Comparison of ENCODE assay signal across 8 mouse cellular contexts in the genomic region with DNA sequence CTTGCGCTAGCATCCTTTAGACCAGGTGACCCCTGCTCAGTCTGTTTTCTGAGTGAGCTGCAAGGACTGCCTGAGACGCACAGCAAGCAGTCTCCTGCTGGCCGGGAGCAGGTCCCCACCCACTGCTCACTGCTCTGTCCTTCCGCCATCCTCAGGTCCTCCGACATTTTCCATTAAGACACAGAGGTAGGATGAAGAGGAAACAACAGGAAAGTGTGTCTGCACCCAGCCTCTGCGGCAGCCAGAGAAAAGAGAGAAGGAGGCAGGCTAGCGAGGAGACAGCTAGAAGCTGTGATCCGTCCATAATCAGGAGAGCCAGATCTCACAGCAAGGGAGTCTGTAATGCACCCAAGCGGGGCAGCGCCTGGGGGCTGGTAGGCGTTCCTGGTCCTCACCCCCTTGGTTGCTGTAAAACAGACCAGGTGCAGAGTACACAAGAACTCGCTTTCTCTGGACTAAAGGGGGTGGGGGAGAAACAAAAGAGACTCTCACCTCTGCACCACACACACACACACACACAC. TPM values are rescaled to one million over a fixed set of nuclear protein-coding genes. Genes with fewer than 3 reads are reported as not detected.
DNase-seq lines count a peak whose midpoint lies in the region; ATAC-seq and TF ChIP-seq lines count a peak whose summit lies in the region.

No protein-coding gene starts in this region.

- H3ac ChIP-seq in C2C12 (ENCODE audit: control insufficient read depth, insufficient read length, low read depth) = peak overlapping the region; percentile 35

- H3K9ac ChIP-seq in embryonic facial prominence, embryonic 13.5 days = peak overlapping the region; percentile 72
- H3K9ac ChIP-seq in hindbrain, embryonic 14.5 days = peak overlapping the region; percentile 91
- no peak overlapping the region for H3K9ac ChIP-seq in limb, embryonic 15.5 days

- H3K27me3 ChIP-seq in C2C12 (ENCODE audit: control insufficient read depth, insufficient read depth, insufficient read length) = peaks cover 7% of the 10 kb centered on the region
- peaks cover 43% of the 10 kb centered on the region for H3K27me3 ChIP-seq in embryonic facial prominence, embryonic 13.5 days
- no peaks in the 10 kb centered on the region for H3K27me3 ChIP-seq in hindbrain, embryonic 14.5 days (ENCODE audit: control insufficient read depth, insufficient read depth, low read length)
- H3K27me3 ChIP-seq in limb, embryonic 15.5 days = peaks cover 26% of the 10 kb centered on the region

- TF ChIP-seq CTCF in C2C12 (IDR thresholded peaks at IDR 0.05; ENCODE audit: control insufficient read depth, insufficient read depth, insufficient read length) = no peak

- H3K27ac ChIP-seq in embryonic facial prominence, embryonic 13.5 days = no peak overlapping the region
- H3K27ac ChIP-seq in hindbrain, embryonic 14.5 days = peak overlapping the region; percentile 73
- no peak overlapping the region for H3K27ac ChIP-seq in limb, embryonic 15.5 days

- peaks cover 11% of the 10 kb centered on the region for H3K4me1 ChIP-seq in embryonic facial prominence, embryonic 13.5 days
- H3K4me1 ChIP-seq in hindbrain, embryonic 14.5 days (replicated peaks; ENCODE audit: control insufficient read depth, insufficient read depth, low read length) = peaks cover 10% of the 10 kb centered on the region; the same call in 1 of the 2 replicates
- peaks cover 16% of the 10 kb centered on the region for H3K4me1 ChIP-seq in limb, embryonic 15.5 days

- H3K9me3 ChIP-seq in embryonic facial prominence, embryonic 13.5 days = no peaks in the 10 kb centered on the region
- H3K9me3 ChIP-seq in hindbrain, embryonic 14.5 days (ENCODE audit: control insufficient read depth, low read length) = no peaks in the 10 kb centered on the region
- no peaks in the 10 kb centered on the region for H3K9me3 ChIP-seq in limb, embryonic 15.5 days

- DNase-seq in ES-CJ7 (ENCODE audit: low read depth, low spot score) = peak; percentile 17
- peak; percentile 39 for DNase-seq in hindbrain, embryonic 14.5 days (ENCODE audit: low spot score)
- peak; percentile 23 for DNase-seq in right cerebral cortex, postnatal 14 days
- no peak for DNase-seq in urinary bladder, postnatal 25 days (ENCODE audit: low spot score)
- DNase-seq in spleen, adult 12 weeks (ENCODE audit: low spot score) = no peak

- H3K36me3 ChIP-seq in C2C12 (ENCODE audit: control insufficient read depth, insufficient read depth) = no peaks in the 10 kb centered on the region
- H3K36me3 ChIP-seq in embryonic facial prominence, embryonic 13.5 days = no peaks in the 10 kb centered on the region
- 0 out of 2 replicates have a peak, but pooled peaks cover 3% of the 10 kb centered on the region for H3K36me3 ChIP-seq in hindbrain, embryonic 14.5 days (replicated peaks; ENCODE audit: control insufficient read depth, insufficient read depth)
- no peaks in the 10 kb centered on the region for H3K36me3 ChIP-seq in limb, embryonic 15.5 days

- H3K4me3 ChIP-seq in C2C12 (ENCODE audit: insufficient read depth, poor library complexity, severe bottlenecking) = peak overlapping the region; percentile 67
- peak overlapping the region; percentile 63 for H3K4me3 ChIP-seq in embryonic facial prominence, embryonic 13.5 days
- H3K4me3 ChIP-seq in hindbrain, embryonic 14.5 days (replicated peaks; ENCODE audit: low read length) = peak overlapping the region; percentile 86
- peak overlapping the region; percentile 53 for H3K4me3 ChIP-seq in limb, embryonic 15.5 days

- WGBS in embryonic facial prominence, embryonic 13.5 days = under 1% methylated on average over 12 of the region's 12 CpGs
- WGBS in hindbrain, embryonic 14.5 days = 2% methylated on average over 12 of the region's 12 CpGs
- WGBS in limb, embryonic 15.5 days = 3% methylated on average over 12 of the region's 12 CpGs

- peak overlapping the region; percentile 96 for H3K4me2 ChIP-seq in embryonic facial prominence, embryonic 13.5 days
- peak overlapping the region; percentile 67 for H3K4me2 ChIP-seq in hindbrain, embryonic 14.5 days (replicated peaks)
- peak overlapping the region; percentile 99 for H3K4me2 ChIP-seq in limb, embryonic 15.5 days

- peaks cover 12% of the 10 kb centered on the region for H3K79me2 ChIP-seq in C2C12 (ENCODE audit: control insufficient read depth, insufficient read depth)

- no peak for ATAC-seq in embryonic facial prominence, embryonic 13.5 days (ENCODE audit: insufficient number of reproducible peaks, insufficient read depth, low FRiP score, low TSS enrichment, low read depth)
- peak; percentile 51 for ATAC-seq in hindbrain, embryonic 14.5 days (ENCODE audit: low FRiP score)
- no peak for ATAC-seq in limb, embryonic 15.5 days (ENCODE audit: insufficient number of reproducible peaks, low FRiP score, low TSS enrichment, low read depth)

- H3K79me3 ChIP-seq in C2C12 (ENCODE audit: low read depth) = peaks cover 3% of the 10 kb centered on the region

TF ChIP-seq in C2C12, 6 proteins besides CTCF, POLR2A, EP300 and RAD21:
- TF ChIP-seq CEBPB (IDR thresholded peaks at IDR 0.05; ENCODE audit: low read depth) (no peak), FOSL1 (IDR thresholded peaks at IDR 0.05; ENCODE audit: insufficient read depth, low read length, poor library complexity, severe bottlenecking) (no peak), MYOD1 (IDR thresholded peaks at IDR 0.05; ENCODE audit: control insufficient read depth, insufficient read length, low read depth) (no peak), MAX (IDR thresholded peaks at IDR 0.05) (no peak), MYOG (IDR thresholded peaks at IDR 0.05; ENCODE audit: control insufficient read depth, extremely low read depth, insufficient read length) (no peak), USF1 (IDR thresholded peaks at IDR 0.05; ENCODE audit: low read depth) (no peak)

RNA-seq across cellular contexts. Expression of a gene that starts 1.1 kb away (rescaled TPM):
- 0.71 TPM for polyA plus RNA-seq in C2C12 (2012; fragmentation: generic; extraction: Trizol)
- 1.6 and 1.7 TPM in 2 replicates for polyA plus RNA-seq in embryonic facial prominence, embryonic 13.5 days (2015; fragmentation: Nextera tagmentation; extraction: Ambion mirVana)
- polyA plus RNA-seq in hindbrain, embryonic 14.5 days (2014; fragmentation: Nextera tagmentation; extraction: Ambion mirVana) = 29.1 and 29.5 TPM in 2 replicates
- 1.0 and 1.2 TPM in 2 replicates for polyA plus RNA-seq in limb, embryonic 15.5 days (2015; fragmentation: Nextera tagmentation; extraction: Ambion mirVana)

Comparison
In these comparisons a context has a peak if more than half of its experiments do, and no peak if none do; other contexts are left out.
1. DNase-seq: peak in ES-CJ7 (single experiment), hindbrain, embryonic 14.5 days (single experiment) and right cerebral cortex, postnatal 14 days (single experiment); none in urinary bladder, postnatal 25 days (single experiment) and spleen, adult 12 weeks (single experiment).
2. RNA of a gene that starts 1.1 kb away (polyA plus RNA-seq): 29.1 to 29.5 TPM in hindbrain, embryonic 14.5 days; 1.6 to 1.7 TPM in embryonic facial prominence, embryonic 13.5 days, 1.0 to 1.2 TPM in limb, embryonic 15.5 days and 0.71 TPM in C2C12 (single experiment); every median in the first group is over 10 times any median in the second.
3. Peak in every context shown above with its lines, with median percentiles within 50 percentile points of each other: H3K4me3 ChIP-seq and H3K4me2 ChIP-seq.